Mouse (Mus musculus) spleen, postnatal 10 days (tissue): ENCODE measurements around the gene Prkce.

Experiments used
- DNase-seq, 2 experiments: peaks; one replicate each; pipeline ENCODE4 v3.0.0; 2021 to 2022; ENCODE audit warnings: low spot score in 2 of 2

The Prkce gene

GRCm38 (mm10) chr17:86300774-86301595, 133.4 kb downstream of the Prkce start:
- peak; percentile 33 to 56 for DNase-seq

- no peak for DNase-seq
Measured at GRCm38 (mm10) chr17:86302266-86302665, 134.7 kb downstream of the Prkce start.

DNA sequence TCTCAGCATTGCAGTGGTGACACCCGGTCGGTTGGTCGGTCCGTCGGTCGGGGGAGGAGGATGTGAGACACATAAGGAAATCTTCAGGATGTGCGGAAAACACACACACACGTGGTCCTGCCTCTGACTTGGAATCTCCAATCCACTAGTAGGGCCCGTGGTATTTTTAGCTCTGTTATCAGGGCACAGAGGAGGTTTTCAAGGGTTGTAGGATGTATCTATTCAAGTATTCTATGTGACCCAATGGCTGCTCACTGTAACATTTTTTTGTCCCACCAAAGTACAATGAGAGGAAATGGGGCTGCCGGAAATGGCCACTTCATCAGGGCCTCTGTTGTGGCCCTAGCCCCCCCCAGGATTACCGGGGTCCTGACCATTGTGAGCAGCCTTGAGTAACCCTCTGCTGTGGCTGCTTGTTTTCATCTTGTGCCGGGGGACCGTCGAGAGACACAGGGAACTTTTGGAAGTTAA, 135.3 kb downstream of the Prkce start:
- DNase-seq, result no peak

DNA sequence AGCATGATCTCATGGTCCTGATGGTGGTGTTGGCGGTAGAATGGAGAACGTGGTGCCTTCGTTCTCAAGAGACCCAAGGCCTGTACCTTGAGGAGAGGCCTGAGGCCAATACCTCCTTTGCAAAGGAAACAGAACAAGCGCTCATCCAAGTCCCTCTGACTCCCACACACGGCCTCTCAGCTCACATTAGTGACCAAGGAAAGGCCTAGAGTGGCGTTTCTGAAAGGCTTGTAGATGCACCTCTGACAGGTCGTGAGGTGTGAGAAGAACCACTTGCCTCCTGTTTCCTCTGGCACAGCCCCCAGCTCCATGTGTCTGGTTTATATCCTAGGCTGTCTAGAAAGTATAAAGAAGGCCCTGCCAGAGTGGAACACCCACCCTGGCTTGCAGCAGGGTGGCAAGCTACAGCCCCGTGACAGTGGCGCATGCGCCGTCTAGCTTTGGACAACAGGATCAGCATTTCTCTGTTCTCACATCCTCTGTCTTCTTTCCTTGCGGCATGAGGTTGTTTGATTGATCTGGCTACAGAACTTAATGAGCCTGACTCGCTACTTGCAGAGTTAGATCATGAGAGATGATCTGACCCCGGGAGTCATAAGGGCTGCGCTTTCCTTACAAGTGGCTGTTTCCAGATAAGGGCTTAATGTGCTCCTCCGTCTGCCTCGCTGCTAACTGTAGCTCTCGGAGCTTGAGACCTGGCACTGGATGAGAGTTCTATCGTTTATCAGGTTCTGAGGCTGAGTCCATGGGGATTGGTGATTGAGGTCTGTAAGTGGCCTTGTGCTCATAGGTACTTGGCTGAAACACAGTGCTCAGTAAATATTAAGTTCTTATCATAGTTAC, 136.0 kb downstream of the Prkce start:
- DNase-seq, result no peak

DNA sequence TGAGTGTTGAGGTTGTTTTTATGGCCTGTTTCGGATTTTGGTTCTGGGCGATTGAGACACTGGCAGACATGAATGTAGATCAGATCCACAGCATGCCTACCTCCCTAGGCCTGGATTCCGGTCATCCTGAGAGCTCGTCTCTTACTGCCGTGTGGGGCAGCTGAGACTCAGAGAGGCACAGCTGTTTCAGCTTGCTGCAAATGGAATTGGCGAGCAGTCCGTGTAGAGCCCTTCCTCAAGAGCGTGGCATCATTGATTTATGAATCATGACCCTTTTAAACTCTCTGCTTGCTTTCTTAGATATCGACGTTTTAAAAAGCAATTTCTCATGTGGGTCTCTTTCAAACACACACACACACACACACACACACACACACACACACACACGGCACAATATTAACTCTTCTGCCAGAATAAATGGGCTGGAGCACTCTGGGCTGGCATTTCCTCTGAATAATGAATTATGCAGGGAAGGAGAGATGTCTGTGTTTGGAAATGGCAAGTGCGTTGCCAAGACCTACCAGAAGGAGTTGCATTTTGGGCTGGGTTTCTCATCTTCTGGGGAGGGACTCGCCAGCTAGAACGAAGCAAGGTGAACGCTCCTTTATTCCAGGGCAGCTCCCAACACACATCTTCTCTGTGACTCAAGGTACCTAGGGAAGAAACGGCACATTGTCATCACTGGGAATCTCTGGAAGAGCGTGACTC, 137.5 kb downstream of the Prkce start:
- no peak for DNase-seq

- no peak for DNase-seq
Measured at GRCm38 (mm10) chr17:86306161-86306560, 138.6 kb downstream of the Prkce start.

GRCm38 (mm10) chr17:86313413-86314139, 146.0 kb downstream of the Prkce start:
- DNase-seq, result peak in 1 of 2 experiments; percentile 77

DNA sequence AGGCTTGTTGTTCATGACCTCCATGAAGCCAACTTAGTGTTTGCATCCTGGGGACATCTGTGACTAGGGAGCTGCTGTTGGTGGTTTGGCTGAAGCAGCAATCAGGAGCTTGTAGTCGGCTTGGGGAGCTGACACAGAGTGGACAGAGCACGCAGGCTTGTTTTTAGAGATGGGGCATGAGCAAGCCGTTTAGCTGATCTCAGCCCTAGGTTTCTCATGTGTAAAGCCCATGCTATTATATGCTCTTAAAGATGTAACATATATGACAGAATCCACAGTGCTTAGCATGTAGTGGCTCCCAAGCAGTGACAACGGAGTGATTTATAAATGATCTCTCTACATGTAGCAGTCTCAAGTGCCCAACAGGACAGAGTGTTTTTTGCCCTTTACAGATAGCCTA, 148.3 kb downstream of the Prkce start:
- no peak for DNase-seq

DNA sequence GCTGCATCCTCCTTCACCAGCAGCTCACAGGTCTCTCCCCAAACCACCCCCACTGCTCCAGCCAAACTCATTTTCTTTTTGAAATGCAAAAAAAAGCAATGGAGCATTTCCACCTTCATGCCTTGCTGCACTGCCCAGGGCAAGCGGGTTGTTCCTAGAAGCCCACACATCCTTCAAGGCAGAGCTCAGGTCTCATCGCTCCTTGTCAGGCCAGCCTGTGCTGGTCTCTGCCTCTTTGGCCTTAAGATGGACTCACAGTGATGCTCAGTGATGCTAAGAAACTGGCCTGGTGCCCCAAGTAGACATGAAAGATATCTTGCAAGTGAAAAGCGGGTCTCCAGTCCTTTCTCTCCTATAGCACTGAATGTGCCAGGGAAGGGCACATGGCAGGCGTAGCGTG, 149.2 kb downstream of the Prkce start:
- DNase-seq, result no peak

- no peak for DNase-seq
Measured at GRCm38 (mm10) chr17:86317197-86317596, 149.6 kb downstream of the Prkce start.

GRCm38 (mm10) chr17:86319967-86320602, 152.5 kb downstream of the Prkce start:
- no peak for DNase-seq

- no peak for DNase-seq
Measured at GRCm38 (mm10) chr17:86322840-86323239, 155.3 kb downstream of the Prkce start.

DNA sequence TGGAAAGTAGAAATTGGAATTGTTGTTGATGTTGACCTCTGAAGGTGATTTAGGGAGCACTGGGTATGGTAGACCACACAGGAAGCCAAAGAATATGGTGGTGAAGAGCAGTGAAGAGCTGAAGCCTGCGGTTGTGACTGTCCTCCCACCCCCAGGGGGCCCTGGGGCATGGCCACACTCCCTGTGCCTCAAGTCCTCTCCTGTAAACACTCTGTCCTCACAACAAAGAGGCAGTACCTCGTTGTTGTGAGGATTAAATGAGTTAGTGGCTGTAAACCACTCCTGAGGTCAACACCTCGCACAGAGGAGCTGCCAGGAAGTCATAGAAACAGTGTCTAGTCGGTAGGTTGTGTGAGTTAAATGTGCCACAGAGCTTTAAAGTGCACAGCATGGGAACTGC, 155.7 kb downstream of the Prkce start:
- DNase-seq, result no peak

DNA sequence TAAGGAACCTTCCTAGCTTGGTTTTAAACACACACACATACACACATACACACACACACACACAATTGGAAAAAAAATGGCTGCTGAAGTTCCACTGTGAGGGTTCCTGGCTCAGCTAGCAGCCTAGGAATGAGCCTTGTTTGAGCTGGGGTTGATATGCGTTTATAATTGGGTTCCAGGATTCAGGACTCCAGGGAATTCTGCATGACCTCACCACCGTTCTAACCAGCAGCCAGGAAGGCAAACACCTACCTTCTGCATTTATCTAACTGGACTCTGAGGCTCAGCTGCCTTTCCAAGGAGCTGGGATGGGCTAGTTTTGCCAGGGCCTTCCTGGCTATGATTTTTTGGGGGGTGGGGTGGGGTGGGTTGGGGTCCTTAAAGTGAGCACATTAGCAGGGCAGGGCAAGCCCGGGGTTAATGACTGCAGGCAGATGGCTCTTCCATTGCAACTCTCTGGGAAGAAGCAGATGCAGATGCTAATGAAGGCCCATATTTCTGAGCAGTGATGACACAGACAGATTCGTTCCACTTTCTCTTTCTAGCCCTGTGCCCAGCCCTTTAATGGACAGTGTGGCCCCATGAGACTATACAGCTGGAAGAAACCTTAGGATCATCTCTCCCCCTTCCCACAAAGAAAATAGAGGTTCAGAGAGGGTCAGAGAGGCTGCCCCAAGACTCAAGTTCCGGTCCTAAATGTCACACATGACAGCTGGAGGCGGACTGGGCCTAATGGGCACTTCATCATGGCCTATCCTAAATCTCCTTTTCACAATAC, 156.5 kb downstream of the Prkce start:
- no peak for DNase-seq

GRCm38 (mm10) chr17:86324756-86325155, 157.2 kb downstream of the Prkce start:
- DNase-seq, result no peak

DNA sequence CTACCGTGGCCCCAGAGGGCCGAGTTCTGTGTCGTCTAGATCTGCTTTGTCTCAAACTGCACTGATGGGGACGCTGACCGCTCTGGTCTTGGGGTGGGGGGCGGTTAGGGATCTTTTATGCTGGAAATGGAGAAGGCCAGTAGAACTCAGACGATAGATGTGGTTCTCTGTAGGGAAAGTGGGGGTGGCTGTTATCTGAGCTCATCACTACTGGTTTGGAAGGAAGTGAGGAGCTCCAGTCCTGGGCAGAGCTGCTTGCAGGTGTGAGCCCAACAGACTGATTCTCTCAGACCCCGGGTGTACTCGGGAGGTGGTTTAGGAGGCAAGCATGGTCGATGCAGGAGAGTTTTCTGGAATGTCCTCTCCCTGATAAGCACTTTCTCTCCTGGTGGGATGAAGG, 157.7 kb downstream of the Prkce start:
- no peak for DNase-seq

GRCm38 (mm10) chr17:86327958-86328357, 160.4 kb downstream of the Prkce start:
- no peak for DNase-seq

DNA sequence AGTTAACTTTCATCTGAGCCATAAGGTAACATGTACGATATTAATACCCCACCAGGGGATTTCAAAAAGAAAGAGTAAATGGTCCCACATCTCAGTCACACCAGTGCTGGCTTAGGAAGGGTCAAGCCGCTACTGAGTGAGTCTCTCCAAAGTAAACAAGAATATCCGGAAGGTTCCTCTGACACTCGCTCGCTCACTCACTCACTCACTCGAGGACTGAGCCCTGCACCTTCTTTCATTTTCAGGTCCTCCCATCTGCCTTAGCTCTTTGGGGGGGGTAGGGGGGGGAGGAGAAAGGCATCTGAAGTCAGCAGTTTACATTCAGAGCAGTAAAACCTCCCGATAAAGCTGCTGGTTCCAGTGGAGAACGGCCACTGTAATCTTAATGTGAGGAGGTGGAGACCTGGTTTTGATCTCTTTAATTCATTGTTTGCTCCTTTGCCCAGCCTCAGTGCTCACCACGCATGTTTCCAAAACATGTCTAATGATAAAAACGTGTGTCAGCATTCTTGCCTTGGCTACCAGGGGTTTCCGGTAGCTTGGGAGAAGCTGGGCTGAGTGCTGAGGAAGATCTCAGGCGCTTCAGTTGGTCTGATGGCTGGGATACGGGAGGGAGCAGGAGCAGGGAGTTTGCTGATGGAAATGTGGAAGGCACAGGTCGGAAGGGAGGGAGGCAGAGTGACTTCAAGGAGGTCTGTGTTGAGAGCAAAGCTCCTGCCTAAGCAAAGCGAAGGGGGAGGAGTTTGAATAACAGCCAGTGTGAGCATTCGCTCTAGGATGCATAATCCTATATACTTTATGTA, 161.9 kb downstream of the Prkce start:
- no peak for DNase-seq
